Mouse (Mus musculus) frontal cortex, postnatal 14 days (tissue): ENCODE measurements at regions not wholly inside any gene's neighbourhood (a gene's known extent, or its start where the extent isn't known, plus 50 kb on each side); places are given as distances from the start of the nearest gene placed in this dataset.

Source experiments
- DNase-seq, 2 experiments: peaks; one replicate each; pipeline ENCODE4 v3.0.0; 2022; ENCODE audit warnings: low spot score in 2 of 2

- DNase-seq, result no peak
Observed at GRCm38 (mm10) chr13:44339061-44339741, 390.1 kb upstream of the Jarid2 start.

- DNase-seq, result no peak
Observed at GRCm38 (mm10) chr13:44345094-44345493, 384.2 kb upstream of the Jarid2 start.

GRCm38 (mm10) chr13:44346636-44347035 lies 382.6 kb upstream of the Jarid2 start:
- DNase-seq, result no peak

GRCm38 (mm10) chr13:44347662-44348061 lies 381.6 kb upstream of the Jarid2 start:
- no peak for DNase-seq

- DNase-seq, result no peak
Observed at GRCm38 (mm10) chr13:44353899-44354298, 375.4 kb upstream of the Jarid2 start.

- DNase-seq, result no peak
Observed at GRCm38 (mm10) chr13:44355771-44356221, 373.5 kb upstream of the Jarid2 start.

GRCm38 (mm10) chr13:44356981-44357380 lies 372.3 kb upstream of the Jarid2 start:
- no peak for DNase-seq

- no peak for DNase-seq
Observed at GRCm38 (mm10) chr13:44359344-44359743, 369.9 kb upstream of the Jarid2 start.

- no peak for DNase-seq
Observed at GRCm38 (mm10) chr13:44360016-44360415, 369.3 kb upstream of the Jarid2 start.

- DNase-seq, result no peak
Observed at GRCm38 (mm10) chr13:44360725-44361290, 368.5 kb upstream of the Jarid2 start.

- no peak for DNase-seq
Observed at GRCm38 (mm10) chr13:44362293-44363005, 366.8 kb upstream of the Jarid2 start.

- no peak for DNase-seq
Observed at GRCm38 (mm10) chr13:44363016-44363415, 366.3 kb upstream of the Jarid2 start.

GRCm38 (mm10) chr13:44369301-44369700 lies 360.0 kb upstream of the Jarid2 start:
- no peak for DNase-seq

- no peak for DNase-seq
Observed at GRCm38 (mm10) chr13:44372361-44372877, 356.9 kb upstream of the Jarid2 start.

GRCm38 (mm10) chr13:44375476-44376159 lies 353.7 kb upstream of the Jarid2 start:
- DNase-seq, result no peak

GRCm38 (mm10) chr13:44376160-44376488 lies 353.1 kb upstream of the Jarid2 start:
- DNase-seq, result no peak

- DNase-seq, result no peak
Observed at GRCm38 (mm10) chr13:44381721-44382450, 347.4 kb upstream of the Jarid2 start.

GRCm38 (mm10) chr13:44383322-44383721 lies 346.0 kb upstream of the Jarid2 start:
- no peak for DNase-seq

- no peak for DNase-seq
Observed at GRCm38 (mm10) chr13:44386767-44387166, 342.5 kb upstream of the Jarid2 start.

GRCm38 (mm10) chr13:44389696-44390095 lies 339.6 kb upstream of the Jarid2 start:
- no peak for DNase-seq

- no peak for DNase-seq
Observed at GRCm38 (mm10) chr13:44390666-44391390, 338.4 kb upstream of the Jarid2 start.
